ENCODE assay signal across 9 mouse cellular contexts in genomic region chr11:72037996-72038395, GRCm38 (mm10). TPM values are rescaled to one million over a fixed set of nuclear protein-coding genes. Genes with fewer than 3 reads are reported as not detected.
A peak's percentile ranks its signal among the peaks of the same experiment; 100 is the strongest.
DNase-seq lines count a peak whose midpoint lies in the region; ATAC-seq and TF ChIP-seq lines count a peak whose summit lies in the region.
"Had no signal": no experiment of that assay in that cellular context is flagged by ENCODE, and none has a peak within 500 bp of the region (broad histone marks: within the 10 kb centered on the region; RNA-seq: fewer than 3 reads in every experiment).

No protein-coding gene starts in this region.

- no peak overlapping the region for H3K27ac ChIP-seq in liver, embryonic 12.5 days
- H3K27ac ChIP-seq in kidney, postnatal 0 days: no peak overlapping the region

- H3K4me3 ChIP-seq in liver, embryonic 12.5 days: no peak overlapping the region
- no peak overlapping the region for H3K4me3 ChIP-seq in kidney, postnatal 0 days (replicated peaks; ENCODE audit: low read depth, low read length)
- no peak overlapping the region for H3K4me3 ChIP-seq in lung, adult 2 months (replicated peaks; ENCODE audit: extremely low read depth, low read depth, low read length)

- no peak overlapping the region for H3K9ac ChIP-seq in liver, embryonic 12.5 days
- no peak overlapping the region for H3K9ac ChIP-seq in kidney, postnatal 0 days (ENCODE audit: low read depth, low read length)

- TF ChIP-seq POLR2A in lung, adult 2 months (IDR thresholded peaks at IDR 0.05; ENCODE audit: borderline replicate concordance, extremely low read depth, low read depth, low read length): no peak

- ATAC-seq in liver, embryonic 12.5 days: no peak
- no peak for ATAC-seq in kidney, postnatal 0 days (replicated peaks; ENCODE audit: low FRiP score, low read depth)
- no peak for ATAC-seq in erythroblast, adult 5-6 weeks (replicated peaks; ENCODE audit: low FRiP score, poor library complexity, severe bottlenecking)

- WGBS in liver, embryonic 12.5 days (ENCODE audit: insufficient replicate concordance): 3% methylated on average over 4 of the region's 4 CpGs
- 1% methylated on average over 4 of the region's 4 CpGs for WGBS in kidney, postnatal 0 days
- WGBS in lung, adult 2 months: 2% methylated on average over 4 of the region's 4 CpGs

- no peak overlapping the region for H3K4me2 ChIP-seq in liver, embryonic 12.5 days
- H3K4me2 ChIP-seq in kidney, postnatal 0 days (ENCODE audit: low read length): no peak overlapping the region

- H3K36me3 ChIP-seq in liver, embryonic 12.5 days: no peaks in the 10 kb centered on the region
- no peaks in the 10 kb centered on the region for H3K36me3 ChIP-seq in kidney, postnatal 0 days (ENCODE audit: insufficient read depth, low read length)

- peaks cover 34% of the 10 kb centered on the region for H3K27me3 ChIP-seq in liver, embryonic 12.5 days (replicated peaks)
- H3K27me3 ChIP-seq in kidney, postnatal 0 days (ENCODE audit: insufficient read depth, low read length): no peaks in the 10 kb centered on the region

- peaks cover 28% of the 10 kb centered on the region for H3K4me1 ChIP-seq in liver, embryonic 12.5 days
- H3K4me1 ChIP-seq in kidney, postnatal 0 days (replicated peaks; ENCODE audit: insufficient read depth, low read length): peaks cover 8% of the 10 kb centered on the region
- H3K4me1 ChIP-seq in lung, adult 2 months (ENCODE audit: control insufficient read depth, insufficient read depth, low read length): peaks cover 3% of the 10 kb centered on the region; the same call in 1 of the 2 replicates

- H3K9me3 ChIP-seq in liver, embryonic 12.5 days (replicated peaks): no peaks in the 10 kb centered on the region
- no peaks in the 10 kb centered on the region for H3K9me3 ChIP-seq in kidney, postnatal 0 days (replicated peaks; ENCODE audit: low read length)

- TF ChIP-seq CTCF in kidney, postnatal 0 days (IDR thresholded peaks at IDR 0.05; ENCODE audit: low read depth): peak; percentile 90
- TF ChIP-seq CTCF in lung, adult 2 months (IDR thresholded peaks at IDR 0.05; ENCODE audit: insufficient read depth, low read length): peak; percentile 77

- peak; percentile 60 for DNase-seq in liver
- DNase-seq in adrenal gland, adult 18-20 months (ENCODE audit: low spot score in 2 of 2): peak; percentile 67 to 77
- DNase-seq in embryo, embryonic 10 days (ENCODE audit: low spot score): peak; percentile 87
- peak; percentile 83 for DNase-seq in kidney, postnatal 0 days (ENCODE audit: low spot score)
- DNase-seq in lung, adult 2 months: peak; percentile 71
- peak; percentile 31 for DNase-seq in spleen, adult 12 weeks (ENCODE audit: low spot score)

RNA-seq across cellular contexts. Expression of gene Aipl1, which starts 0.7 kb away (rescaled TPM):
- 0.13 and 0.19 TPM in 2 replicates for polyA plus RNA-seq in liver, embryonic 12.5 days (2016; fragmentation: Nextera tagmentation; extraction: Ambion mirVana)
- not detected for total RNA-seq in adrenal gland, adult 18-20 months (2021)
- polyA plus RNA-seq in kidney, postnatal 0 days (2015; fragmentation: Nextera tagmentation; extraction: Ambion mirVana): 0.38 and 0.41 TPM in 2 replicates
- 0.08 and 0.11 TPM in 2 replicates for polyA plus RNA-seq in lung, adult 2 months (2012; rRNA removed)
- total RNA-seq in erythroblast, adult 5-6 weeks (2015; ENCODE audit: low replicate concordance): 1.5 TPM in 1 of 2 replicates, not detected in the other
- not detected in 2 replicates for total RNA-seq in erythroblast, adult 5-6 weeks (2017; ENCODE audit: low replicate concordance)
- polyA plus RNA-seq: stomach, embryonic 14.5 days had no signal

RNA-seq across cellular contexts. Expression of gene Pimreg, which starts 3.8 kb away (rescaled TPM):
- 43.2 and 44.2 TPM in 2 replicates for polyA plus RNA-seq in liver, embryonic 12.5 days (2016; fragmentation: Nextera tagmentation; extraction: Ambion mirVana)
- total RNA-seq in adrenal gland, adult 18-20 months (2021): 1 to 10 TPM in 1 of 2 experiments, under 1 TPM in 1; 0.51 to 2.1 TPM
- 54.8 and 58.1 TPM in 2 replicates for polyA plus RNA-seq in kidney, postnatal 0 days (2015; fragmentation: Nextera tagmentation; extraction: Ambion mirVana)
- polyA plus RNA-seq in lung, adult 2 months (2012; rRNA removed): 1.2 and 1.8 TPM in 2 replicates
- 5.6 and 6.5 TPM in 2 replicates for total RNA-seq in erythroblast, adult 5-6 weeks (2015; ENCODE audit: low replicate concordance)
- total RNA-seq in erythroblast, adult 5-6 weeks (2017; ENCODE audit: low replicate concordance): 2.0 and 2.2 TPM in 2 replicates

Comparison
In these comparisons a context has a peak if more than half of its experiments do, and no peak if none do; other contexts are left out.
1. DNase-seq: peak in every context shown above with its lines; median percentile 87 in embryo, embryonic 10 days; 83 in kidney, postnatal 0 days; 72 in adrenal gland, adult 18-20 months; 71 in lung, adult 2 months; 60 in liver; 31 in spleen, adult 12 weeks.
2. RNA of gene Pimreg, which starts 3.8 kb away (polyA plus RNA-seq): 54.8 to 58.1 TPM in kidney, postnatal 0 days and 43.2 to 44.2 TPM in liver, embryonic 12.5 days; 1.2 to 1.8 TPM in lung, adult 2 months; every median in the first group is over 10 times any median in the second.